Mouse (Mus musculus) bone marrow, adult 2 months (tissue): ENCODE measurements around the gene Trappc3l. TPM values are rescaled to one million over a fixed set of nuclear protein-coding genes. Genes with fewer than 3 reads are reported as not detected.

ENCODE experiments used
- H3K27ac ChIP-seq: fragments of 200-500 bp; 2 replicates; pipeline ENCODE4 v1.5.1; 2012; ENCODE audit warnings: low read depth, mild to moderate bottlenecking, control low read depth, inconsistent platforms, low read length; ENCODE audit not compliant: control insufficient read depth, poor library complexity, insufficient read depth
- H3K4me1 ChIP-seq: fragments of 200-500 bp; 2 replicates; pipeline ENCODE4 v1.6.1; 2011; ENCODE audit warnings: low read length; ENCODE audit not compliant: control insufficient read depth, insufficient read depth
- H3K4me3 ChIP-seq: fragments of 200-500 bp; replicated peaks from 2 replicates; pipeline ENCODE3; 2011; ENCODE audit warnings: mild to moderate bottlenecking, low read depth, low read length, control low read depth; ENCODE audit not compliant: control insufficient read depth
- CTCF ChIP-seq: fragments of 200-500 bp; IDR thresholded peaks from 2 replicates; pipeline ENCODE4 v1.5.1; 2011; ENCODE audit warnings: low read length, control low read depth; ENCODE audit not compliant: control insufficient read depth, insufficient read depth
- POLR2A ChIP-seq: fragments of 200-500 bp; IDR thresholded peaks from 2 replicates; pipeline ENCODE4 v1.6.1; 2011; ENCODE audit warnings: low read depth, mild to moderate bottlenecking, control low read depth, low read length, borderline replicate concordance; ENCODE audit not compliant: control insufficient read depth
- WGBS: fragments of 180-500 bp; shearing (Covaris S2); methylation state at CpG from one replicate; pipeline ENCODE4 v1.1.7; 2018; 5-methylcytosine and 5-hydroxymethylcytosine counted together
- polyA plus RNA-seq: library from polyadenylated mRNA; stranded (reverse); fragments of >200 nt; gene quantifications from 2 replicates; pipeline ENCODE4 v1.2.4, GENCODE M21; 2011; ENCODE audit warnings: low replicate concordance; ENCODE audit not compliant: missing spikeins, insufficient read depth, insufficient read length

Trappc3l gene
- polyA plus RNA-seq, 1 experiment = not detected

GRCm38 (mm10) chr10:34138027-34138426 lies 100.6 kb downstream of the Trappc3l start:
- 38% methylated on average over 6 of the region's 6 CpGs for WGBS
- Histone ChIP-seq H3K4me3 (no peak overlapping the region), H3K27ac (no peak overlapping the region), H3K4me1 (no peaks in the 10 kb centered on the region; the same call in 1 of the 2 replicates)
- TF ChIP-seq CTCF (no peak), POLR2A (no peak)

- Histone ChIP-seq H3K4me1 (no peaks in the 10 kb centered on the region; the same call in 1 of the 2 replicates), H3K27ac (no peak overlapping the region; the same call in 1 of the 2 replicates), H3K4me3 (no peak overlapping the region)
- TF ChIP-seq POLR2A (no peak), CTCF (no peak)
- WGBS = 38% methylated on average over 4 of the region's 4 CpGs
These were observed 102.4 kb downstream of the Trappc3l start for GRCm38 (mm10) chr10:34139768-34140167.

GRCm38 (mm10) chr10:34141693-34142092 lies 104.3 kb downstream of the Trappc3l start:
- 87% methylated on average over 2 of the region's 2 CpGs for WGBS
- H3K4me1 ChIP-seq = no peaks in the 10 kb centered on the region; the same call in 1 of the 2 replicates
- no peak overlapping the region for H3K27ac ChIP-seq
- no peak for TF ChIP-seq POLR2A
- TF ChIP-seq CTCF = no peak
- H3K4me3 ChIP-seq = no peak overlapping the region

DNA sequence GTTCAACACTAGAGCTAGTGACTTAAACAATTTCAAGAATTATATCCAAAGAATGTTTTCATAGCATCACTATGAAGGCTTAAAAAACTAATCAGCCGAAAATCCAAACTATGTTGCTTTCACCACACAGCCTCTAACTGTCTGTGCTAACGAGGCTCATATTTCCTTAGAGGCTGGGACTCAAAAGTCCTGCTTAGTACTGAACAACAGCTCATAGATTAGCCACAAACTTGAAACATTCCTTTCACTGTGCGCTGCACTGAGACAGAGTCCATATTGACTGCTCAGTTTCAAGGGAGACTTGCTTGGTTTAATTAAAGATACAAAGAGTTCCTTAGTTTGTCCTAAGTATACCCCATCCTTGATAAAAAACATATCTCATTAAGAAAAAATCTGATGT lies 112.4 kb downstream of the Trappc3l start:
- H3K27ac ChIP-seq = no peak overlapping the region
- no peaks in the 10 kb centered on the region for H3K4me1 ChIP-seq
- 71% methylated on average over 3 of the region's 3 CpGs for WGBS
- no peak overlapping the region for H3K4me3 ChIP-seq
- TF ChIP-seq POLR2A (no peak), CTCF (no peak)

DNA sequence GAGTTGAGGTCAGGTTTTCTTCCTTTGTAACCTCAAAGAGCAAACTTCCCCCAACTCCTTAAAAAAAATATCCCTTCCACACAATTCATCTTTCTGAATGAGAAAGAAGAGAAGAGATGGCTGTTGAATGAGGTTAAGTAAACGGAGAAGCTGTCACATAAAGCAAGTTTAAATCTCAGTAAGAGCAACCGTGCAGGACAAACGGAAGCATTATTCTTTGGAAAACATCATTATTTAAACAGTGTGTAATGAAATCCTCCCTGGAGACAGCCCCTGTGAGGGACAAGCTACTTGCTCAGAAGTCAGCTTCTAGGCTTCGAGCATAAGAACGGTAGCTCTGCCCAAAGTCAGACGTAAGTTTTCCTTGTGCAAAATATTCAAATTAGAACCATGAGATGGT lies 113.1 kb downstream of the Trappc3l start:
- WGBS = 79% methylated on average over 6 of the region's 6 CpGs
- Histone ChIP-seq H3K4me3 (no peak overlapping the region), H3K27ac (no peak overlapping the region), H3K4me1 (no peaks in the 10 kb centered on the region)
- TF ChIP-seq CTCF = no peak
- no peak for TF ChIP-seq POLR2A

DNA sequence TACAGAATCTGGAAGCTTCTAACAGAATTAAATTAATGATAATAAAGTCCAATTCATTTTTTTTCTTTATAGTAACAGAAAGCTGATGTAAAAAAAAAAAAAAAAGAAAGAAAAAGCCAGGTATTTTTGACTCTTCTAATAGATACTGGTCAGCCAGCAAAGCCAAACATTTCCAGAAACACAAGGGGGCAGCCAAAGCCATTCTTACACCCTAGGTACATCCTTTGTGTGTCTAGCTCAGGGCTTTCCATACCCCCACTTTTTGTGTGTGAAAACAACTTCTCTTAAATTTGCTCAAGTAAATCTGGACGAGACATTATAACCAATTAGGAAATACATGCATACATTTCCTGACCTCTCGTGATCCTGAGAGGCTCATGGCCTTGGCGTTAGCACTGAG lies 114.4 kb downstream of the Trappc3l start:
- TF ChIP-seq CTCF (no peak), POLR2A (no peak)
- Histone ChIP-seq H3K4me3 (no peak overlapping the region), H3K4me1 (no peaks in the 10 kb centered on the region), H3K27ac (no peak overlapping the region)
- 49% methylated on average over 3 of the region's 3 CpGs for WGBS

GRCm38 (mm10) chr10:34155796-34156554 lies 118.6 kb downstream of the Trappc3l start:
- Histone ChIP-seq H3K27ac (no peak overlapping the region), H3K4me3 (no peak overlapping the region), H3K4me1 (no peaks in the 10 kb centered on the region)
- TF ChIP-seq POLR2A (no peak), CTCF (no peak)
- WGBS = 81% methylated on average over 12 of the region's 12 CpGs

Other genes starting within 250 kb of the Trappc3l start
- 1.1 TPM in 1 of 2 replicates, not detected in the other for gene Sult3a1, start 179.9 kb upstream of the Trappc3l start, polyA plus RNA-seq
- 0.36 TPM in 1 of 2 replicates, not detected in the other for gene Rsph4a, start 132.5 kb upstream of the Trappc3l start, polyA plus RNA-seq
- gene Zup1, start 86.3 kb upstream of the Trappc3l start, polyA plus RNA-seq = 14.8 and 15.5 TPM in 2 replicates
- gene Rwdd1, start 18.0 kb upstream of the Trappc3l start, polyA plus RNA-seq = 6.0 and 47.9 TPM in 2 replicates
- gene Calhm4, start 6.7 kb downstream of the Trappc3l start, polyA plus RNA-seq = not detected in 2 replicates
- not detected in 2 replicates for gene Calhm5, start 58.9 kb downstream of the Trappc3l start, polyA plus RNA-seq
- gene Calhm6, start 90.4 kb downstream of the Trappc3l start, polyA plus RNA-seq = 5.1 TPM in 1 of 2 replicates, not detected in the other
- gene Dse, start 170.1 kb downstream of the Trappc3l start, polyA plus RNA-seq = 3.0 and 4.8 TPM in 2 replicates
- gene Tspyl1, start 244.6 kb downstream of the Trappc3l start, polyA plus RNA-seq = 12.2 and 18.2 TPM in 2 replicates